Comparison of ENCODE assay signal across 7 mouse cellular contexts in the genomic region with DNA sequence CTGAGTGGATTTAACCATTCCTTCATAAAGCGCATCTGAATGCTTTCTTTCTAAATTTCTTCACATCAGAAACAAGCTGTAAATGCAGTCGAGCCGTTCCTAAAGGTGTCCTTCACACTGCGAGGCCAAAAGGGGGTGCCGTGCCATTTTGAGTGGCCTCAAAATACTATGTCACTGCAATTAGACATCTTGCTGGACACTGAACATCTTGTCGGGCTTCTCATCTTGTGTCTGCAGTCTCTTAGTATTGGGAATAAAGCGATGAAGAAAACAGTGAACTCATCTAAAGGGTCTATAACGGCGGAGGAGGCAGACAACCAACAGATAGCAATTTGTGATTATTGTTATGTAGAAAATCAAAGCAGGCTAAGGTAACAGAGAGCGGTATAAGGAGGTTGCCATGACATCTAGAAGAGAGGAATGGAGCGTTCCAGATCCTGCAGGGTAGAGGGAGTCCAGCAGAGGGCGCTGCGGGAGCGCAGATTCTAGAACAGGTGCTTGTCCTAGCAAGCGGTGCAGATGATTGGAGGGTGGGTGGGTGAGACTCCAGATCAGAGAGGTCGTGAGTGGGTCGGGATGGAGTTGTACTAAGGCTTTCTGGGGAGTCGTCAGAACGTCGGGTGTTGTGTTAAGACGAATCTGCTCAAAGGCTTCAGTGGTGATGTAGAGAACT. TPM values are rescaled to one million over a fixed set of nuclear protein-coding genes. Genes with fewer than 3 reads are reported as not detected.
A peak's percentile ranks its signal among the peaks of the same experiment; 100 is the strongest.
DNase-seq lines count a peak whose midpoint lies in the region; ATAC-seq and TF ChIP-seq lines count a peak whose summit lies in the region.

No protein-coding gene starts in this region.

- CTCF ChIA-PET in Patski (lab: Charles Lee): interaction anchor here (0.8 to 1.6 kb wide), 5 partner anchors 9 to 135 kb away, joined by 3 to 6 read pairs (median 3); no protein-coding TSS in a partner anchor

- ATAC-seq in Patski: peak; percentile 87
- ATAC-seq in intestine, embryonic 15.5 days: peak; percentile 77

- no peaks in the 10 kb centered on the region; the same call in 1 of the 2 replicates for H3K36me3 ChIP-seq in intestine, embryonic 15.5 days
- H3K36me3 ChIP-seq in midbrain, embryonic 10.5 days: peaks cover 6% of the 10 kb centered on the region; the same call in 1 of the 2 replicates

- intact Hi-C loops in left cerebral cortex, postnatal 10 days (cut with DNase I): loop anchor here (2.0 to 10.0 kb wide), 5 partner anchors 100 to 1932 kb away; no protein-coding TSS in a partner anchor

- no peak overlapping the region for H3K27ac ChIP-seq in intestine, embryonic 15.5 days
- no peak overlapping the region for H3K27ac ChIP-seq in midbrain, embryonic 10.5 days (replicated peaks)

- peaks cover 3% of the 10 kb centered on the region for H3K27me3 ChIP-seq in Patski
- H3K27me3 ChIP-seq in intestine, embryonic 15.5 days (replicated peaks): no peaks in the 10 kb centered on the region
- H3K27me3 ChIP-seq in midbrain, embryonic 10.5 days (ENCODE audit: low read depth, poor library complexity, severe bottlenecking): no peaks in the 10 kb centered on the region

- H3K4me1 ChIP-seq in intestine, embryonic 15.5 days (replicated peaks): no peaks in the 10 kb centered on the region
- H3K4me1 ChIP-seq in midbrain, embryonic 10.5 days: peaks cover 13% of the 10 kb centered on the region

- no peak for DNase-seq in Patski (ENCODE audit: low read depth, low spot score)
- peak; percentile 83 for DNase-seq in cerebellum, adult 9-10 months
- DNase-seq in frontal cortex, postnatal 25 days (ENCODE audit: low spot score in 2 of 2): peak; percentile 83 to 88
- DNase-seq in left cerebral cortex, postnatal 10 days (ENCODE audit: extremely low spot score in 1 of 2, low spot score in 2 of 2): peak; percentile 82 to 84
- DNase-seq in midbrain, embryonic 10.5 days (ENCODE audit: low spot score): peak; percentile 85
- peak; percentile 96 for DNase-seq in right cerebral cortex, postnatal 4 days

- H3K4me2 ChIP-seq in intestine, embryonic 15.5 days (replicated peaks): no peak overlapping the region

- 21% methylated on average over 21 of the region's 21 CpGs for WGBS in intestine, embryonic 15.5 days
- 23% methylated on average over 21 of the region's 21 CpGs for WGBS in midbrain, embryonic 10.5 days

- peak; percentile 96 for TF ChIP-seq CTCF in Patski (IDR thresholded peaks at IDR 0.05)

- POLR2A ChIA-PET in Patski (lab: Charles Lee): no interaction called here

- no peaks in the 10 kb centered on the region for H3K9me3 ChIP-seq in intestine, embryonic 15.5 days
- no peaks in the 10 kb centered on the region for H3K9me3 ChIP-seq in midbrain, embryonic 10.5 days (replicated peaks)

- H3K9ac ChIP-seq in intestine, embryonic 15.5 days: no peak overlapping the region

- in situ Hi-C loops in Patski (cut with MboI; ENCODE audit: low pct_unique_long_range_greater_than_20kb): loop anchor here (5.0 kb wide), 2 partner anchors 99 to 1849 kb away; no protein-coding TSS in a partner anchor

- no peak overlapping the region for H3K4me3 ChIP-seq in intestine, embryonic 15.5 days (replicated peaks)
- H3K4me3 ChIP-seq in midbrain, embryonic 10.5 days: no peak overlapping the region

RNA-seq across cellular contexts. Expression of a gene that starts 15.6 kb away (rescaled TPM):
- polyA plus RNA-seq in Patski (2021): not detected
- polyA plus RNA-seq in intestine, embryonic 15.5 days (2015; fragmentation: Nextera tagmentation; extraction: Ambion mirVana): 0.21 and 0.36 TPM in 2 replicates
- under 1 TPM; 0.34 to 0.39 TPM for total RNA-seq in left cerebral cortex, postnatal 10 days (2021)
- 0.19 TPM in 1 of 2 replicates, not detected in the other for polyA plus RNA-seq in midbrain, embryonic 10.5 days (2016; fragmentation: Nextera tagmentation; extraction: Ambion mirVana)

RNA-seq across cellular contexts. Expression of a gene that starts 55.4 kb away (rescaled TPM):
- polyA plus RNA-seq in Patski (2021): 62.0 TPM
- polyA plus RNA-seq in intestine, embryonic 15.5 days (2015; fragmentation: Nextera tagmentation; extraction: Ambion mirVana): 6.2 and 6.6 TPM in 2 replicates
- 1 to 10 TPM; 6.5 to 8.4 TPM for total RNA-seq in left cerebral cortex, postnatal 10 days (2021)
- polyA plus RNA-seq in midbrain, embryonic 10.5 days (2016; fragmentation: Nextera tagmentation; extraction: Ambion mirVana): 1.5 and 1.7 TPM in 2 replicates
